Mouse (Mus musculus) olfactory bulb, adult 2 months (tissue): ENCODE data around the gene Mthfr.

ENCODE experiments used
- CTCF ChIP-seq: fragments of 200-500 bp; IDR thresholded peaks from 2 replicates; pipeline ENCODE4 v1.5.1; 2012; ENCODE audit warnings: low read depth, mild to moderate bottlenecking, low read length, moderate library complexity; ENCODE audit not compliant: insufficient read depth
- POLR2A ChIP-seq: fragments of 200-500 bp; IDR thresholded peaks from 2 replicates; pipeline ENCODE4 v1.6.1; 2012; ENCODE audit warnings: mild to moderate bottlenecking, low read depth, low read length, moderate library complexity; ENCODE audit not compliant: insufficient read depth

- TF ChIP-seq CTCF = no peak
- no peak for TF ChIP-seq POLR2A
Measured at GRCm38 (mm10) chr4:148051046-148051776, 12.3 kb downstream of the Mthfr start.
